Mouse (Mus musculus) adrenal gland (tissue): Measurements from ENCODE around the gene Cyfip2.
"Not testable (repeated sequence)": the region's sequence is repeated elsewhere in the genome, so short reads cannot be mapped to it uniquely, and the experiment has no call there.

Experiments used
- intact Hi-C: fragments of 180-260 bp; cut with DNase I; formaldehyde crosslinking; loops from one replicate; pipeline ENCODE4 v1.15.1; 2025

The Cyfip2 gene

DNA sequence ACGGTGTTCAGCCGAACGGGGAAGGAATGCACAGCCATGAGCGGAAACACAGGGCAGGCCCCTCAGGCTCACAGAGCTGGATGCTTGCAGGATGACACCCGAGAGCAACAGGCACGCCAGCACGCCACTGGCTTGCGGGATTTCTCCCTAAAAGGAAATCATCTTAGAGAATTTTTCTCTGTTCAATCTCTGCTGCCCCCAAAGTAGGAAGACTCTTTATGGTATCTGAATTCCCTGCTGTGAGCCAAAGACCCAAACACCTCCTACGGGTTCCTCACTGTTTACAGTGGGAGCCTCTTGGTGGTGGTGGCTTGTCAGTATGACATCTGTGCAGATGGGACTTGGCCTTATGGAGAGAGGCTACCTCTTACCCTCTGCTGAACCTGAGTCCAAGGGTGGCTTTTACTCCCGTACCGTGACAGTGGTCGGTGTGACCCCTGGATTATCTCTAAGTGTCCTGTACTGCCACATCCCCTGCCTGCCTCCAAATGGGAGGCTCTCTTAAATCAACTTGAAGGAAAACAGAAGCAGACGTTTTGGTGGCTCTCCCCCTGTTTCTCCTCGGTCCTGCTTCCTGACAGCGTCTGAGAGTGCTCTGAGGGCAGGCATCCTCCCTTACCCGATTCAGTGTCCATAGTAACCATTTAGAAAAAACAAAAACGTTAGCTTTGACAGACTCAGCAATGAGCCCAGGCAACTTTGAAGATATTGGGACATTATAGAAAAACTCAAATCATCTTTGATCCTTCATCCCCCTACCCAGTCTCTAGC is 106.8 kb downstream of the Cyfip2 start:
- intact Hi-C loops, result no loop called here

DNA sequence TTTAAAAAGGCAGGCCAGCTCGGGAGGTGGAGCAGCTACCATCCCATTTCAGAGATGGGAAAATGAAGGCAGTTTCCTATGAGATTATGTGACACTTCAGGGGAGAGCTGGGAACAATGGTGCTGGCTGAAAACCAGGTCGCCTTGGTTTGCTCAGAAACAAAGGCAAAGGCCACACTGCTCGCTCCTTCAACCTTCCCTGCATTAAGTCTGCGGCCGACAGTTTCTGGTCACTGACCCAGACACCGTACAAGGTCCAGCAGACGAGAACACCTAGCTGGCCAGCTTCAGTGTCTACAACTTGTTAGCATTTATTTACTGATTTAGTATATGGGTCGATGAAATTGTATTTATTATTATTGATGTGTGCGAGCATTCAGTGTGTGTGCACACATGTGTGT is 107.8 kb downstream of the Cyfip2 start:
- intact Hi-C loops, result no loop called here

GRCm38 (mm10) chr11:46202547-46202887 is 110.1 kb downstream of the Cyfip2 start:
- intact Hi-C loops, result no loop called here

GRCm38 (mm10) chr11:46201636-46202546 is 110.8 kb downstream of the Cyfip2 start:
- intact Hi-C loops, result no loop called here

GRCm38 (mm10) chr11:46200664-46201063 is 112.0 kb downstream of the Cyfip2 start:
- intact Hi-C loops, result no loop called here

DNA sequence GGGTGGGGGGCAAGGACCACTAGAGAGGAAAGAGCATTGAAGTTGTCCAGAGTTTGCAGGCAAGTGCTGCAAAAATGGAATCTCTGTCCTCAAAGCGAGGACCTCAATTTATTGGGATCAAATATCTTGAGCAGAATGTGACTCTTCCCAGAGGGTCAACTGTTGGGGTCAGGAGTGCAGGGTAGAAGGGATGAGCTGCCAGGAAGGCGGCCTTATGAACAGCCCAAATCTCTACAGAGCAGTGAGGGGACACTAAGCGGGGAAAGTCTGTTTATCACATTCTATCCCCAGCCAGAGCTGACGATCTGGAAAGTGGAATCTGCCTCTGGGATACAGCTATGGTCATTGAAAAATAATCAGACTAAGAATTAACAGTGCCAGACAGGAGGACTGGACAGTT is 118.5 kb downstream of the Cyfip2 start:
- intact Hi-C loops, result no loop called here

DNA sequence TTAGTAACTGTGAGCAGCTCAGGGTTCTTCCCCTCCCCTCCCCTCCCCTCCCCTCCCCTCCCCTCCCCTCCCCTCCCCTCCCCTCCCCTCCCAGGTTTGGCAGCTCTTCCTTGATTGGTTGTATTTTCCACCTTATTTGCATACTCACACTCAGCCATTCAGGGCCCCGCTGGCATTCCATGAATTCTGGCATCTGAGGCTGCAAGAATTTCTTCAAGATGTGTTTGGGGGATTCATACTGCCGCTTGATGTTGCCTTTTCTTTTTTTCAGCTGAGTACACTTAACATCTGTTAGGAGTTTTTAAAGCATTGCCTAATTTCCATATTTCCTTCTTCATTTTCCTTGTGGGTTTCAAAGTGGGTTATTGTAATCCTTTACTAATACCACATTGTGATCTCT is 124.4 kb downstream of the Cyfip2 start:
- intact Hi-C loops, result no loop called here

- intact Hi-C loops, result no loop called here
Observed at GRCm38 (mm10) chr11:46185486-46185885, 127.2 kb downstream of the Cyfip2 start.

GRCm38 (mm10) chr11:46184946-46185345 is 127.7 kb downstream of the Cyfip2 start:
- intact Hi-C loops, result no loop called here

DNA sequence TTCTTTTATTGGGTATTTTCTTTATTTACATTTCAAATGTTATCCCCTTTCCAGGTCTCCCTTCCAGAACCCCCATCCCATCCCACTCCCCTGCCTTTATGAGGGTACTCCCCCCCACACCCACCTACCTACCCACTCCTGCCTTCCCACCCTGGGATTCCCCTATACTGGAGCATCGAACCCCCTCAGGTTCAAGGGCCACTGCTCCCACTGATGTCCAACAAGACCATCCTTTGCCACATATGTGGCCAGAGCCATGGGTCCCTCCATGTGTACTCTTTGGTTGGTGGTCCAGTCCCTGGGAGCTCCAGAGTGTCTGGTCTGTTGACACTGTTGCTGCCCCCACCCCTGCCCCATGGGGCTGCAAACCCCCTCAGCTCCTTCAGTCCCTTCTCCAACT is 130.6 kb downstream of the Cyfip2 start:
- intact Hi-C loops, result not testable (repeated sequence)

DNA sequence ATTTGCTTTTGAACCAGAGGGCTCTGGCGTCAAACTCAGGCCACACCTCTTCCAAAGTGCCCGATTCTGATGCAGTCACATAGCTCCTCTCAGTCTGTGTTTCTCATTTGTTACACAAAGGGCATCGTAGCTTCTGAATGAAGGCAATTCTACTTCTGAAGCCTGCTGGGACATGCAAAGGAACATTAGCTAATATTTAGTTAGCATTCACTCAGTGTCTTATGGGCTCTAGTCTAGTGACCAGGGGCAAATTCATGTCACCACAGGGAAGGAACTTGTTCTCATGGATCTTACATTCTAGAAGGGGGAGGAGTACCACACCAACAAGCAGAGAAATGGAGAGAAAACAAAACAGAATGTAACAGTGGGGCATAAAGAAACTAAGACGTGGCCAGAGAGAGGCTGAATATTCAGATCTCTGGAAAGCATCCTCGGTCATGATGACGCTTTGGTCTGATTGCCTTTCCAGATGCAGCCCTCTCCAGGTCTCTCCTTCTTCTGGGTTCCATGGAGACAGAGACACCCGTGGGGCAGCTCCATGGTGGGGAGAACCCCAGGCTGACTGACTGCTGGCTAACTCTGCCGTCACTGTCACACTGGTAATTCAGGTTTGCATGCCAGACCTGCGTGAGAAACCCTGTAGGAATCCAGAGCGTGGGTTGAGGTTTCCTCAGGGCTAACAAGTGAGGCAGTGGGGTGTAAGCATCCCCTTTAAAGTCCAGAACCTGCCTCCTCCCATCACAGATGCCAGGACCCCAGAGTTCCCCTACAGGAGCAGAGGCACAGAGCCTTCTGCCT is 135.2 kb downstream of the Cyfip2 start:
- intact Hi-C loops, result no loop called here

- intact Hi-C loops, result no loop called here
Observed at GRCm38 (mm10) chr11:46176155-46176554, 136.5 kb downstream of the Cyfip2 start.

- intact Hi-C loops, result no loop called here
Observed at GRCm38 (mm10) chr11:46172128-46172527, 140.5 kb downstream of the Cyfip2 start.

- intact Hi-C loops, result no loop called here
Observed at GRCm38 (mm10) chr11:46169908-46170307, 142.8 kb downstream of the Cyfip2 start.

DNA sequence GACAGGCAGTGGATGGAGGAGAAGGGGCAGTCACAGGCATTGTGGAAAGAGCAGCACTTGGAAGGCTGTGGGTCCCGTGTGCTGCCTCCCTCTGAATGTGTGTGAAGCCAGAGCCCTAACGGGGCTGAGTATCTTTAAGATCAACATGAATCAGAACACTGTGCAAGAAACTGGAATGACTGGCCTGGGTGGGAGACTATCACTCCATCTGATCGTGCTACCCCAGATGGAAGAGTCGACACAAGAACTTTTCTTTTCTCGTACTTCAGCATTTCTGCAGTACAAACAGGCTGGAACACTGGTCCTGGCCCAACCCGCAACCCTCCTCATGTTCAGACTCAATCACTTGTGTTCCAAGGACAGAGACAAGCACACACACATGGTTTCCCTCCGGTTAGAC is 144.2 kb downstream of the Cyfip2 start:
- intact Hi-C loops, result no loop called here

GRCm38 (mm10) chr11:46165866-46166585 is 146.6 kb downstream of the Cyfip2 start, which contains the start of gene Nipal4:
Gene Nipal4 (minus strand): TSS chr11:46166508.
- intact Hi-C loops, result no loop called here

DNA sequence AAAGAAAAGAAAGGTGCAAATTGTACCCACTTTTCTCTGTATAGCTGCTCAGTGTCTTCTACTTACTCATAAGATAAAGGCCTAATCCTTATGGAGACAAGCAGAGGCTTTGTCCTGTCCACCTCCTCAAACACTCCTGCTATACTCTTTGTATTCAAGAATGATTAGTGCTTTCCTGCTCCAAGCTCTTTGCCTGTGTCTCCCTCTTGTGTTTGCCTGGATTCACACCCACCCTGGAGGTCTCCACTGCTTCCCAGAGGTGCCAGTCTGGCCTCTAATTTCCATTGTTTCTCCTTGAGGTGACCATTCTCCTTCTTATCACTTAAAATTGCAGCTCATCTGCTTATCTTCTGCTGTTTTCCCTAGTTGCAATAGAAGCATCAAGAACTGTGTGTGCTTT is 155.2 kb downstream of the Cyfip2 start:
- intact Hi-C loops, result no loop called here

- intact Hi-C loops, result no loop called here
Observed at GRCm38 (mm10) chr11:46156945-46157344, 155.7 kb downstream of the Cyfip2 start.

- intact Hi-C loops, result no loop called here
Observed at GRCm38 (mm10) chr11:46146619-46147018, 166.0 kb downstream of the Cyfip2 start.

DNA sequence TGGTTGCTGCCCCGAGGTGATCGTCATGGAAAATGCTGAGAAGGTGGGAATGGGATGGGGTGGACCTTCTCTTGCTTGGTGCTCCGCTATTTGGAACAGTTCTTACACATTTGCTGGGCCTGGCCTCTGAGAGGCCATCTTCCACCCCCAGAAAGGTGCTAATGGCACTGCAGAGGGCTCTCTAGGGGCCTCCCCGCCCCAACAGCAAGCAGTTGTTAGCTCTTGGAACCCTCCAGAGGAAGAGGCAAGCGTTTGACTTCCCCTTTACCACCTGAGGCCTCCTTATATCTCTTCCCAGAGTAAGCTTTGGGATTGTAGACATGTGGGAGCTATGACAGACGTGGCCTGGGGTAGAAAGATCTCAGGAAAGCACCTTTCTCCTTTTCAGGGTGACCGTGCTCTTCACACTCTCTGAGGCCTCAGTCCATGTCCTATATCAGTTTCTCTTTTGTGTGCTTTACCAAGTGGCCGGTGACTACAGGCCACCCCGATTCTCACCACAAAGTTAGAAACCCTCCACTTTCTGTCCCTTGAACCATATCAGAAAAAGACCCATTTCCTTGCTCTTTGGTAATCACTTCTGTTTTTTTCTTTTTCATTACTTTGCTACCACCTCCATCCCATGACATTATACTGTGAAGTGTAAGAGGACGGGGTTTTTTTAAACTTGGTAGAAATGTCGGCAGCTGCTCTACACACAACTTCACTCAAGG is 167.3 kb downstream of the Cyfip2 start:
- intact Hi-C loops, result no loop called here
